Mouse (Mus musculus) adrenal gland, adult 8-10 months (tissue): ENCODE data around the gene Hist1h1d. TPM values are rescaled to one million over a fixed set of nuclear protein-coding genes. Genes with fewer than 3 reads are reported as not detected.

Source experiments
- DNase-seq: peaks from one replicate; pipeline ENCODE4 v3.0.0; 2022
- microRNA-seq, 2 experiments: library from miRNA; unstranded; fragments of <30 nt; microRNA quantifications; one replicate each; pipeline ENCODE4 v1.2.0; 2022
- total RNA-seq, 4 experiments: library from RNA; stranded (reverse); gene quantifications; 2 replicates each; pipeline ENCODE4 v1.2.4; 2022

The Hist1h1d gene
- total RNA-seq, 4 experiments from 2014 or later, result 2.2 to 3.9 (median 3.1) TPM

DNA sequence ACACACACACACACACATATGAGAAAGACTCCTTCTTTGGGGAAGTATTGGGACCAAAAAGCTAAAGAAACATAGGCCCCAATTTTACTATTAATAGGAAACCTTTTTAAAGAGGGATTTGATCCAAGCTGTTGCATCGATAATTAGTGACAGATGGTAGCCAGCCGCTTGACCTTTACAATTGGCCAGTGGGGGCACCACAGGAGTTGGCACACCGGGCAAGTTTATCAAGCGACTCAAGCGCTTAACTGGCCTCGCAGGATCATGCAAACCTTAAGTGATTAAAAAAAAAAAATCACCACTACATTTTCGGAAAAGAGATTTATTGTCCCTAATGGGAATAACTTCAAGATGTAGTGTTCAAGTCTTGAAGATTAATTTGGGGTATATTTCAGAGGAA is 39.6 kb downstream of the Hist1h1d start:
- DNase-seq, result no peak

- no peak for DNase-seq
These were observed 40.1 kb downstream of the Hist1h1d start for GRCm38 (mm10) chr13:23593051-23593770.

GRCm38 (mm10) chr13:23595185-23595584 is 42.1 kb downstream of the Hist1h1d start:
- DNase-seq, result no peak

- DNase-seq, result no peak
These were observed 42.7 kb downstream of the Hist1h1d start for GRCm38 (mm10) chr13:23595622-23596372.

DNA sequence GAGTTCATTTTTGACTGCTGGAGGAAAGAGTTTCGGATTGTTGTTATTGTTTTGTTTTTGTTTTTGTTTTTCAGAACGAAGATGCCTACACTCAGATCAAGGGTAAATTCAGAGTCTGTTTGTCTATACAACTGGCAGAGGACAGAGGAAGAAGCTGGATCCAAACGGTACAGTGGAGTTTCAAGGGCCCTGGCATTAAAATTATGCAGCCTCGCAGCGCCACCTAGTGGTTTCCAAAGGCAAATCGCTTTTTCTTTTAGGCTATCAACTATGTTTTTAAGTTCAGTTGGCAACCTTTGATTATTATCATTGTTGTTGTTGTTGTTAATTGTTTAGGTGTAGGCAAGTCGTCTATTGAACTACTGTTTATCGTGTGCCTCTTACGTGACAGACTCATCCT is 44.9 kb downstream of the Hist1h1d start:
- DNase-seq, result peak; percentile 47

GRCm38 (mm10) chr13:23603182-23603699 is 50.2 kb downstream of the Hist1h1d start:
- no peak for DNase-seq

GRCm38 (mm10) chr13:23604452-23604851 is 51.4 kb downstream of the Hist1h1d start:
- DNase-seq, result no peak

DNA sequence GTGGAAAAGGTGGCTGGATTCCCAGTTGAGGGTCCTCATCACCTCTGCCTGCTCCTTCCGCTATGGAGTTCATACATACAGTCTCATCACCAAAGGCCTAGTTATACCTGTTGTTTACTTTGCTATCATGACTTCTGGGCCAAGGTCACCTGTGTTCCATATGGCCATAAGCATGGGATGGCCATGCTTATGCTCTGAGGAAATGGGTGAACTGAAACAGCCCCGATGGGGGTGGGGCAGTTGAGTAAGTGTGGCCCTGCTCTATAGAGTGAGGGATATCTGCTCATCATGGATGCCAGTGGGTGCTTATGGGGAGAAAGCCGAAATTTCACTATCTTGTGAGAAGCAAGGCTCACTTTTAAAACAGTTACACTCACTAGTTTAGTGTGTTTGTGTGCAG is 52.0 kb downstream of the Hist1h1d start:
- DNase-seq, result no peak

DNA sequence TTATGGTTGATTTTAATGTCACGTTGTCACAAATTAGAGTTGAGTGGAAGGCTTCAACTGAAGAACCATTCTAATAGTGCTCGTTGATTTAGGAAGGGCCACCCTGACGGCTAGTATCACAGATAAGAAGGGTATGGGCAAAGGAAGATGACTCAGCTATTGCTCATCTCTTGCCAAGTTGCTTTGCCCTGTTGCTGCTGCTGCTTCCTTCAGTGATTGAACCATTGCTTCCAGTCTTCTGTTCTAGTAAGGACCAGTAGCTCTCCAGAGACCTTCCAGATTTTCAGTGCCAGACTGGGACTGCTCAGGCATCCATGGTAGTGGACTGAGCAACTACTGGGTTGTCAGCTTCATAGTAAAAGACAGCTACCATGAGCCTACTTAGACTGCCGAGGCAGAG is 56.1 kb downstream of the Hist1h1d start:
- no peak for DNase-seq

GRCm38 (mm10) chr13:23609844-23610243 is 56.8 kb downstream of the Hist1h1d start:
- no peak for DNase-seq

Small RNA genes lying within 50 kb of the gene (microRNA-seq; reads per million reads assigned to microRNA genes)
- gene Gm44297 (0 reads per million in 2 experiments), gene Gm44359 (0 reads per million in 2 experiments), gene Gm44394 (0 reads per million in 2 experiments), gene n-TStga1 (0 to 0.67 reads per million in 2 experiments)

Other genes with a start within 250 kb of the Hist1h1d start
- 10 to 100 TPM; 20.0 to 26.5 (median 23.6) TPM for gene Zfp322a, start 184.1 kb upstream of the Hist1h1d start, total RNA-seq
- gene Abt1, start 129.4 kb upstream of the Hist1h1d start, total RNA-seq, result 1 to 10 TPM; 6.5 to 7.8 (median 7.1) TPM
- gene Btn1a1, start 87.4 kb upstream of the Hist1h1d start, total RNA-seq, result not detected
- not detected for gene Btn2a2, start 64.4 kb upstream of the Hist1h1d start, total RNA-seq
- 100 to 1,000 TPM; 381 to 523 (median 406) TPM for gene Hist1h4h, start 22.2 kb upstream of the Hist1h1d start, total RNA-seq
- 10 to 100 TPM in 3 of 4 experiments, 1 to 10 TPM in 1; 8.2 to 20.8 (median 16.2) TPM for gene Hist1h2af, start 19.4 kb upstream of the Hist1h1d start, total RNA-seq
- gene Hist1h3g, start 17.8 kb upstream of the Hist1h1d start, total RNA-seq, result 1 to 10 TPM; 3.2 to 5.6 (median 4.7) TPM
- 1 to 10 TPM; 2.2 to 3.4 (median 2.9) TPM for gene Hist1h2bh, start 9.9 kb upstream of the Hist1h1d start, total RNA-seq
- gene Hist1h3f, start 9.2 kb upstream of the Hist1h1d start, total RNA-seq, result 10 to 100 TPM; 16.8 to 22.6 (median 20.7) TPM
- 10 to 100 TPM; 54.2 to 65.8 (median 58.8) TPM for gene Hist1h4f, start 1.6 kb upstream of the Hist1h1d start, total RNA-seq
- 10 to 100 TPM; 48.1 to 62.5 (median 53.5) TPM for gene Hist1h3e, start 9.1 kb downstream of the Hist1h1d start, total RNA-seq
- gene Hist1h2ae, start 18.0 kb downstream of the Hist1h1d start, total RNA-seq, result 1 to 10 TPM; 4.5 to 9.9 (median 6.6) TPM
- 10 to 100 TPM; 55.2 to 81.2 (median 75.0) TPM for gene Hist1h2bg, start 18.1 kb downstream of the Hist1h1d start, total RNA-seq
- 10 to 100 TPM; 18.7 to 29.5 (median 23.2) TPM for gene Hist1h2bf, start 20.9 kb downstream of the Hist1h1d start, total RNA-seq
- 1 to 10 TPM; 4.8 to 9.8 (median 5.8) TPM for gene Hist1h2ad, start 21.1 kb downstream of the Hist1h1d start, total RNA-seq
- 1 to 10 TPM; 2.9 to 4.8 (median 3.3) TPM for gene Hist1h3d, start 22.5 kb downstream of the Hist1h1d start, total RNA-seq
- 100 to 1,000 TPM; 116 to 151 (median 145) TPM for gene Hist1h4d, start 28.3 kb downstream of the Hist1h1d start, total RNA-seq
- gene Hist1h2be, start 67.9 kb downstream of the Hist1h1d start, total RNA-seq, result 10 to 100 TPM; 11.0 to 15.5 (median 13.2) TPM
- 10 to 100 TPM; 61.3 to 77.8 (median 63.8) TPM for gene Hist1h1e, start 69.3 kb downstream of the Hist1h1d start, total RNA-seq
- 1 to 10 TPM; 1.8 to 3.2 (median 2.3) TPM for gene Hist1h2ac, start 130.7 kb downstream of the Hist1h1d start, total RNA-seq
- gene Hist1h2bc, start 130.9 kb downstream of the Hist1h1d start, total RNA-seq, result 100 to 1,000 TPM; 105 to 176 (median 135) TPM
- gene Hist1h1t, start 142.6 kb downstream of the Hist1h1d start, total RNA-seq, result under 1 TPM in 1 of 4 experiments, not detected in 3; 0.26 TPM
- 10 to 100 TPM; 71.9 to 93.9 (median 88.6) TPM for gene Hist1h4c, start 145.2 kb downstream of the Hist1h1d start, total RNA-seq
- 10 to 100 TPM; 27.4 to 41.7 (median 33.5) TPM for gene Hfe, start 157.6 kb downstream of the Hist1h1d start, total RNA-seq
- 100 to 1,000 TPM; 212 to 290 (median 255) TPM for gene Hist1h1c, start 185.5 kb downstream of the Hist1h1d start, total RNA-seq
- 10 to 100 TPM in 1 of 4 experiments, 1 to 10 TPM in 3; 4.3 to 10.9 (median 7.4) TPM for gene Hist1h3c, start 192.3 kb downstream of the Hist1h1d start, total RNA-seq
- gene Hist1h2bb, start 193.5 kb downstream of the Hist1h1d start, total RNA-seq, result 10 to 100 TPM; 14.8 to 24.3 (median 20.0) TPM
- 10 to 100 TPM; 24.0 to 37.5 (median 29.3) TPM for gene Hist1h2ab, start 197.9 kb downstream of the Hist1h1d start, total RNA-seq
- 10 to 100 TPM; 18.1 to 29.8 (median 26.6) TPM for gene Hist1h3b, start 199.0 kb downstream of the Hist1h1d start, total RNA-seq
- gene Hist1h4b, start 203.8 kb downstream of the Hist1h1d start, total RNA-seq, result 100 to 1,000 TPM in 1 of 4 experiments, 10 to 100 TPM in 3; 69.6 to 104 (median 91.8) TPM
- 10 to 100 TPM; 18.1 to 29.1 (median 26.8) TPM for gene Hist1h4a, start 208.0 kb downstream of the Hist1h1d start, total RNA-seq
- 10 to 100 TPM; 28.7 to 37.4 (median 36.4) TPM for gene Hist1h3a, start 209.1 kb downstream of the Hist1h1d start, total RNA-seq
- gene Hist1h1a, start 210.4 kb downstream of the Hist1h1d start, total RNA-seq, result 10 to 100 TPM; 16.7 to 20.1 (median 18.6) TPM
- gene Trim38, start 216.7 kb downstream of the Hist1h1d start, total RNA-seq, result under 1 TPM in 3 of 4 experiments, not detected in 1; 0.24 to 0.48 (median 0.26) TPM